Mouse (Mus musculus): ENCODE data around the gene Epgn. TPM values are rescaled to one million over a fixed set of nuclear protein-coding genes. Genes with fewer than 3 reads are reported as not detected.

The Epgn gene
- polyA plus RNA-seq, 1 experiment from 2014 or later = 0.29 TPM

- H3K4me3 ChIP-seq = no peak overlapping the region
- peak; percentile 57; the same call in 1 of the 2 replicates for ATAC-seq (ENCODE audit: low FRiP score, low read depth)
- no peaks in the 10 kb centered on the region for H3K36me3 ChIP-seq
- peaks cover 9% of the 10 kb centered on the region for H3K4me1 ChIP-seq
- WGBS = 7% methylated on average over 2 of the region's 2 CpGs
- no peak overlapping the region for H3K9ac ChIP-seq
- H3K4me2 ChIP-seq (replicated peaks) = no peak overlapping the region
- no peaks in the 10 kb centered on the region for H3K9me3 ChIP-seq
- no peaks in the 10 kb centered on the region for H3K27me3 ChIP-seq
- no peak overlapping the region for H3K27ac ChIP-seq
Observed at GRCm38 (mm10) chr5:91038547-91038946, 11.3 kb downstream of the Epgn start.

GRCm38 (mm10) chr5:91038963-91039362, 11.7 kb downstream of the Epgn start:
- H3K9me3 ChIP-seq = no peaks in the 10 kb centered on the region
- ATAC-seq (ENCODE audit: low FRiP score, low read depth) = no peak
- WGBS = 45% methylated on average over 2 of the region's 2 CpGs
- H3K4me2 ChIP-seq (replicated peaks) = no peak overlapping the region
- H3K27me3 ChIP-seq = no peaks in the 10 kb centered on the region
- no peaks in the 10 kb centered on the region for H3K36me3 ChIP-seq
- no peak overlapping the region for H3K9ac ChIP-seq
- no peak overlapping the region for H3K4me3 ChIP-seq
- H3K4me1 ChIP-seq = peaks cover 9% of the 10 kb centered on the region
- H3K27ac ChIP-seq = no peak overlapping the region

- Histone ChIP-seq H3K27me3 (no peaks in the 10 kb centered on the region), H3K4me1 (no peaks in the 10 kb centered on the region), H3K36me3 (no peaks in the 10 kb centered on the region), H3K9ac (no peak overlapping the region), H3K9me3 (no peaks in the 10 kb centered on the region), H3K4me3 (no peak overlapping the region), H3K4me2 (replicated peaks) (no peak overlapping the region), H3K27ac (no peak overlapping the region)
- ATAC-seq (ENCODE audit: low FRiP score, low read depth) = no peak
- 79% methylated on average over 6 of the region's 6 CpGs for WGBS
Observed at GRCm38 (mm10) chr5:91047987-91048386, 20.7 kb downstream of the Epgn start.

- Histone ChIP-seq H3K4me2 (replicated peaks) (no peak overlapping the region), H3K27ac (no peak overlapping the region), H3K4me3 (no peak overlapping the region), H3K9me3 (no peaks in the 10 kb centered on the region), H3K4me1 (no peaks in the 10 kb centered on the region), H3K27me3 (no peaks in the 10 kb centered on the region), H3K36me3 (no peaks in the 10 kb centered on the region), H3K9ac (no peak overlapping the region)
- ATAC-seq (ENCODE audit: low FRiP score, low read depth) = no peak
- WGBS = 85% methylated on average over 8 of the region's 8 CpGs
Observed at GRCm38 (mm10) chr5:91048397-91048796, 21.1 kb downstream of the Epgn start.

GRCm38 (mm10) chr5:91072340-91072739, 45.1 kb downstream of the Epgn start:
- WGBS = 62% methylated on average over 4 of the region's 4 CpGs
- H3K27me3 ChIP-seq = peaks cover 44% of the 10 kb centered on the region
- no peak overlapping the region for H3K27ac ChIP-seq
- H3K9ac ChIP-seq = no peak overlapping the region
- H3K4me1 ChIP-seq = peaks cover 7% of the 10 kb centered on the region
- no peak overlapping the region for H3K4me2 ChIP-seq (replicated peaks)
- no peaks in the 10 kb centered on the region for H3K36me3 ChIP-seq
- no peak overlapping the region for H3K4me3 ChIP-seq
- no peak for ATAC-seq (ENCODE audit: low FRiP score, low read depth)
- H3K9me3 ChIP-seq = no peaks in the 10 kb centered on the region

GRCm38 (mm10) chr5:91073626-91074025, 46.4 kb downstream of the Epgn start:
- WGBS = 75% methylated on average over 8 of the region's 8 CpGs
- Histone ChIP-seq H3K4me2 (replicated peaks) (no peak overlapping the region), H3K36me3 (no peaks in the 10 kb centered on the region)

GRCm38 (mm10) chr5:91074026-91074425, 46.8 kb downstream of the Epgn start:
- no peaks in the 10 kb centered on the region for H3K36me3 ChIP-seq
- peak overlapping the region; percentile 48 for H3K9ac ChIP-seq
- H3K27me3 ChIP-seq = peaks cover 44% of the 10 kb centered on the region
- peak overlapping the region; percentile 38 for H3K4me3 ChIP-seq
- H3K27ac ChIP-seq = no peak overlapping the region
- no peaks in the 10 kb centered on the region for H3K9me3 ChIP-seq
- WGBS = 39% methylated on average over 8 of the region's 8 CpGs
- peak overlapping the region; percentile 64 for H3K4me2 ChIP-seq (replicated peaks)
- ATAC-seq (ENCODE audit: low FRiP score, low read depth) = no peak
- H3K4me1 ChIP-seq = peaks cover 7% of the 10 kb centered on the region

More at GRCm38 (mm10) chr5:91073626-91074025, 46.4 kb downstream of the Epgn start:
- peaks cover 44% of the 10 kb centered on the region for H3K27me3 ChIP-seq
- no peaks in the 10 kb centered on the region for H3K9me3 ChIP-seq
- H3K27ac ChIP-seq = no peak overlapping the region
- H3K4me3 ChIP-seq = no peak overlapping the region
- peaks cover 7% of the 10 kb centered on the region for H3K4me1 ChIP-seq
- no peak overlapping the region for H3K9ac ChIP-seq
- no peak for ATAC-seq (ENCODE audit: low FRiP score, low read depth)

GRCm38 (mm10) chr5:91074450-91074950, 47.2 kb downstream of the Epgn start, which contains the start of gene Ereg:
Gene Ereg, plus strand, starts transcription at chr5:91074622.
- peak within 1 kb of the TSS; percentile 48 for H3K9ac ChIP-seq
- ATAC-seq (ENCODE audit: low FRiP score, low read depth) = no peak; the same call in 1 of the 2 replicates
- H3K9me3 ChIP-seq = no peaks in the 10 kb centered on the region
- H3K36me3 ChIP-seq = no peaks in the 10 kb centered on the region
- peaks cover 44% of the 10 kb centered on the region for H3K27me3 ChIP-seq
- under 1% methylated on average over 25 of the region's 25 CpGs for WGBS
- H3K4me1 ChIP-seq = peaks cover 7% of the 10 kb centered on the region
- H3K4me2 ChIP-seq (replicated peaks) = peak within 1 kb of the TSS; percentile 64
- H3K4me3 ChIP-seq = peak within 1 kb of the TSS; percentile 38
- H3K27ac ChIP-seq = no peak within 1 kb of the TSS

GRCm38 (mm10) chr5:91075021-91075420, 47.8 kb downstream of the Epgn start:
- H3K4me1 ChIP-seq = peaks cover 7% of the 10 kb centered on the region
- no peaks in the 10 kb centered on the region for H3K36me3 ChIP-seq
- H3K9me3 ChIP-seq = no peaks in the 10 kb centered on the region
- ATAC-seq (ENCODE audit: low FRiP score, low read depth) = no peak
- H3K27ac ChIP-seq = no peak overlapping the region
- no peak overlapping the region for H3K4me3 ChIP-seq
- H3K9ac ChIP-seq = no peak overlapping the region
- H3K4me2 ChIP-seq (replicated peaks) = peak overlapping the region; percentile 64
- peaks cover 44% of the 10 kb centered on the region for H3K27me3 ChIP-seq
- WGBS = 47% methylated on average over 1 of the region's 1 CpGs

GRCm38 (mm10) chr5:91083016-91083415, 55.8 kb downstream of the Epgn start:
- H3K36me3 ChIP-seq = no peaks in the 10 kb centered on the region
- no peaks in the 10 kb centered on the region for H3K4me1 ChIP-seq
- H3K27ac ChIP-seq = no peak overlapping the region
- H3K27me3 ChIP-seq = no peaks in the 10 kb centered on the region
- H3K4me2 ChIP-seq (replicated peaks) = no peak overlapping the region
- no peak overlapping the region for H3K9ac ChIP-seq
- H3K4me3 ChIP-seq = no peak overlapping the region
- 76% methylated on average over 5 of the region's 5 CpGs for WGBS
- H3K9me3 ChIP-seq = no peaks in the 10 kb centered on the region
- no peak for ATAC-seq (ENCODE audit: low FRiP score, low read depth)

Other genes starting within 250 kb of the Epgn start
- gene Cxcl3, start 241.4 kb upstream of the Epgn start, polyA plus RNA-seq (2015; fragmentation: Nextera tagmentation; extraction: Ambion mirVana) = 0.26 and 0.52 TPM in 2 replicates
- 0.06 and 0.26 TPM in 2 replicates for gene Cxcl15, start 232.9 kb upstream of the Epgn start, polyA plus RNA-seq (2015; fragmentation: Nextera tagmentation; extraction: Ambion mirVana)
- 1.1 and 1.4 TPM in 2 replicates for gene Cxcl1, start 136.2 kb upstream of the Epgn start, polyA plus RNA-seq (2015; fragmentation: Nextera tagmentation; extraction: Ambion mirVana)
- 0.18 and 0.28 TPM in 2 replicates for gene Cxcl2, start 123.6 kb upstream of the Epgn start, polyA plus RNA-seq (2015; fragmentation: Nextera tagmentation; extraction: Ambion mirVana)
- 59.5 and 62.3 TPM in 2 replicates for gene Mthfd2l, start 96.3 kb upstream of the Epgn start, polyA plus RNA-seq (2015; fragmentation: Nextera tagmentation; extraction: Ambion mirVana)
- not detected in 2 replicates for gene Ereg, start 47.2 kb downstream of the Epgn start, polyA plus RNA-seq (2015; fragmentation: Nextera tagmentation; extraction: Ambion mirVana)
- 0.15 TPM in 1 of 2 replicates, not detected in the other for gene Areg, start 112.1 kb downstream of the Epgn start, polyA plus RNA-seq (2015; fragmentation: Nextera tagmentation; extraction: Ambion mirVana)